9 mouse cellular contexts compared by ENCODE assay signal in genomic region chr5:22511824-22512223, GRCm38 (mm10). TPM values are rescaled to one million over a fixed set of nuclear protein-coding genes. Genes with fewer than 3 reads are reported as not detected.
A peak's percentile ranks its signal among the peaks of the same experiment; 100 is the strongest.
DNase-seq lines count a peak whose midpoint lies in the region; ATAC-seq and TF ChIP-seq lines count a peak whose summit lies in the region.
"Had no signal": no experiment of that assay in that cellular context is flagged by ENCODE, and none has a peak within 500 bp of the region (broad histone marks: within the 10 kb centered on the region; RNA-seq: fewer than 3 reads in every experiment).

No protein-coding gene starts in this region.

- no peaks in the 10 kb centered on the region for H3K9me3 ChIP-seq in liver, embryonic 11.5 days (ENCODE audit: control insufficient read depth, low read length)
- no peaks in the 10 kb centered on the region for H3K9me3 ChIP-seq in midbrain, embryonic 16.5 days (replicated peaks; ENCODE audit: control insufficient read depth, low read length, poor library complexity, severe bottlenecking)

- 30% methylated on average over 8 of the region's 8 CpGs for WGBS in liver, adult 2 months
- 70% methylated on average over 8 of the region's 8 CpGs for WGBS in liver, embryonic 11.5 days
- 72% methylated on average over 8 of the region's 8 CpGs for WGBS in midbrain, embryonic 16.5 days

- DNase-seq in cerebellum, postnatal 14 days: peak; percentile 33 to 52
- no peak for DNase-seq in cerebellum, postnatal 4 days (ENCODE audit: low spot score in 2 of 2)
- DNase-seq in liver, adult 2 months (ENCODE audit: extremely low read depth, low read depth, low spot score): peak; percentile 41
- DNase-seq in liver, embryonic 11.5 days (ENCODE audit: low spot score): no peak
- peak; percentile 27 for DNase-seq in R1 (ENCODE audit: low read depth, low spot score)
- no peak for DNase-seq in adrenal gland, postnatal 10 days
- DNase-seq: right cerebral cortex, postnatal 14 days had no signal

- no peaks in the 10 kb centered on the region for H3K27me3 ChIP-seq in liver, adult 2 months (ENCODE audit: control insufficient read depth, insufficient read depth, low read length)
- H3K27me3 ChIP-seq in liver, embryonic 11.5 days (replicated peaks; ENCODE audit: control insufficient read depth, insufficient read depth, low read length): no peaks in the 10 kb centered on the region
- H3K27me3 ChIP-seq in midbrain, embryonic 16.5 days (ENCODE audit: control insufficient read depth, insufficient read depth, low read depth, low read length): no peaks in the 10 kb centered on the region

- peaks cover 2% of the 10 kb centered on the region for H3K4me1 ChIP-seq in liver, adult 2 months (ENCODE audit: control insufficient read depth, insufficient read depth, low read length)
- H3K4me1 ChIP-seq in liver, embryonic 11.5 days (replicated peaks; ENCODE audit: control insufficient read depth, insufficient read depth, low read length): no peaks in the 10 kb centered on the region
- H3K4me1 ChIP-seq in midbrain, embryonic 16.5 days (ENCODE audit: control insufficient read depth, insufficient read depth, low read length): no peaks in the 10 kb centered on the region

- peaks cover 8% of the 10 kb centered on the region for H3K36me3 ChIP-seq in liver, adult 2 months (ENCODE audit: control insufficient read depth, insufficient read depth, low read length)
- H3K36me3 ChIP-seq in liver, embryonic 11.5 days (ENCODE audit: control insufficient read depth, insufficient read depth, low read length): peaks cover 2% of the 10 kb centered on the region; the same call in 1 of the 2 replicates
- no peaks in the 10 kb centered on the region for H3K36me3 ChIP-seq in midbrain, embryonic 16.5 days (ENCODE audit: control insufficient read depth, insufficient read depth, low read length)

- ATAC-seq in liver, embryonic 11.5 days (replicated peaks; ENCODE audit: low FRiP score): no peak
- ATAC-seq in midbrain, embryonic 16.5 days: 0 out of 2 replicates have a peak, but pooled peaks have one; percentile 28
- ATAC-seq in monocyte, adult 5-6 weeks (replicated peaks; ENCODE audit: insufficient number of reproducible peaks, low FRiP score, low TSS enrichment, poor library complexity, severe bottlenecking): no peak

- peak; percentile 63 for TF ChIP-seq CTCF in liver, adult 2 months (IDR thresholded peaks at IDR 0.05; ENCODE audit: low read depth, low read length)

- no peak for TF ChIP-seq POLR2A in liver, adult 2 months (IDR thresholded peaks at IDR 0.05; ENCODE audit: extremely low read depth, insufficient read depth, low read length)

- no peak overlapping the region for H3K9ac ChIP-seq in liver, adult 2 months (ENCODE audit: low read depth, low read length)
- no peak overlapping the region for H3K9ac ChIP-seq in liver, embryonic 11.5 days (ENCODE audit: low read depth, low read length)
- no peak overlapping the region for H3K9ac ChIP-seq in midbrain, embryonic 16.5 days (ENCODE audit: low read depth, low read length)

- H3K27ac ChIP-seq in liver, adult 2 months (replicated peaks; ENCODE audit: insufficient read depth, low read depth, low read length): no peak overlapping the region
- no peak overlapping the region for H3K27ac ChIP-seq in liver, embryonic 11.5 days (ENCODE audit: low read depth, low read length)
- no peak overlapping the region for H3K27ac ChIP-seq in midbrain, embryonic 16.5 days (ENCODE audit: low read length)

- H3K4me2 ChIP-seq in liver, embryonic 11.5 days: no peak overlapping the region
- H3K4me2 ChIP-seq in midbrain, embryonic 16.5 days (ENCODE audit: low read length): no peak overlapping the region

- no peaks in the 10 kb centered on the region for H3K79me2 ChIP-seq in liver, adult 2 months (ENCODE audit: control insufficient read depth, insufficient read depth, low read length)

- no peak overlapping the region for H3K4me3 ChIP-seq in liver, adult 2 months (ENCODE audit: insufficient read depth, low read depth, low read length)
- no peak overlapping the region for H3K4me3 ChIP-seq in liver, embryonic 11.5 days (ENCODE audit: low read depth, low read length)
- no peak overlapping the region for H3K4me3 ChIP-seq in midbrain, embryonic 16.5 days (ENCODE audit: low read depth, low read length)

RNA-seq across cellular contexts. Expression of gene Orc5, which starts 38.4 kb away (rescaled TPM):
- 16.1 TPM in 2 replicates for total RNA-seq in liver, adult 2 months (2014; rRNA removed)
- 1.7 and 2.2 TPM in 2 replicates for polyA plus RNA-seq in liver, adult 2 months (2012; rRNA removed)
- polyA plus RNA-seq in liver, embryonic 11.5 days (2014; fragmentation: Nextera tagmentation; extraction: Ambion mirVana): 89.0 and 92.6 TPM in 2 replicates
- polyA plus RNA-seq in midbrain, embryonic 16.5 days (2015; fragmentation: Nextera tagmentation; extraction: Ambion mirVana): 34.2 and 39.3 TPM in 2 replicates
- total RNA-seq in monocyte, adult 5-6 weeks (2017): 13.7 to 26.4 TPM (median 17.1 TPM) in 3 replicates
- total RNA-seq in adrenal gland, postnatal 10 days (2021): 10 to 100 TPM; 16.0 to 23.4 TPM

Comparison
In these comparisons a context has a peak if more than half of its experiments do, and no peak if none do; other contexts are left out.
1. DNase-seq: peak in cerebellum, postnatal 14 days (2 of 2), liver, adult 2 months (single experiment) and R1 (single experiment); none in cerebellum, postnatal 4 days (0 of 2), liver, embryonic 11.5 days (single experiment) and adrenal gland, postnatal 10 days (single experiment).